In genomic region chr14:41006263-41006662, GRCm38 (mm10) we compare ENCODE assay signal across 18 mouse cellular contexts. TPM values are rescaled to one million over a fixed set of nuclear protein-coding genes. Genes with fewer than 3 reads are reported as not detected.
DNase-seq lines count a peak whose midpoint lies in the region; ATAC-seq lines count a peak whose summit lies in the region.
"Had no signal": no experiment of that assay in that cellular context is flagged by ENCODE, and none has a peak within 500 bp of the region (broad histone marks: within the 10 kb centered on the region; RNA-seq: fewer than 3 reads in every experiment).

No protein-coding gene starts in this region.

- 0 out of 2 replicates have a peak overlapping the region, but pooled peaks have one; percentile 22 for H3K4me3 ChIP-seq in embryonic facial prominence, embryonic 13.5 days
- H3K4me3 ChIP-seq in embryonic facial prominence, embryonic 10.5 days: no peak overlapping the region
- no peak overlapping the region for H3K4me3 ChIP-seq in kidney, embryonic 15.5 days (replicated peaks)
- H3K4me3 ChIP-seq: gastrocnemius, adult 2 months; heart, embryonic 12.5 days; midbrain, embryonic 13.5 days; myocyte; neural tube, embryonic 15.5 days had no signal

- H3K9me3 ChIP-seq in embryonic facial prominence, embryonic 13.5 days: no peaks in the 10 kb centered on the region
- no peaks in the 10 kb centered on the region for H3K9me3 ChIP-seq in embryonic facial prominence, embryonic 10.5 days
- H3K9me3 ChIP-seq in kidney, embryonic 15.5 days (replicated peaks): no peaks in the 10 kb centered on the region
- H3K9me3 ChIP-seq: G1E; heart, embryonic 12.5 days; midbrain, embryonic 13.5 days; neural tube, embryonic 15.5 days had no signal

- H3K27me3 ChIP-seq in embryonic facial prominence, embryonic 13.5 days: 0 out of 2 replicates have a peak, but pooled peaks cover 6% of the 10 kb centered on the region
- H3K27me3 ChIP-seq in embryonic facial prominence, embryonic 10.5 days (replicated peaks; ENCODE audit: low read depth, poor library complexity, severe bottlenecking): peaks cover 16% of the 10 kb centered on the region
- H3K27me3 ChIP-seq in kidney, embryonic 15.5 days: no peaks in the 10 kb centered on the region
- H3K27me3 ChIP-seq: heart, embryonic 12.5 days; midbrain, embryonic 13.5 days; neural tube, embryonic 15.5 days had no signal

- H3K4me1 ChIP-seq in embryonic facial prominence, embryonic 13.5 days: peaks cover 56% of the 10 kb centered on the region
- H3K4me1 ChIP-seq in embryonic facial prominence, embryonic 10.5 days: peaks cover 41% of the 10 kb centered on the region
- peaks cover 58% of the 10 kb centered on the region for H3K4me1 ChIP-seq in kidney, embryonic 15.5 days

- H3K4me2 ChIP-seq in embryonic facial prominence, embryonic 13.5 days: peak overlapping the region; percentile 55
- 0 out of 2 replicates have a peak overlapping the region, but pooled peaks have one; percentile 7 for H3K4me2 ChIP-seq in kidney, embryonic 15.5 days
- H3K4me2 ChIP-seq: midbrain, embryonic 13.5 days; neural tube, embryonic 15.5 days had no signal

- DNase-seq in embryonic facial prominence, embryonic 10.5 days (ENCODE audit: low spot score): no peak
- no peak for DNase-seq in kidney, adult 9 months
- peak; percentile 28 for DNase-seq in testis, postnatal 10 days (ENCODE audit: low spot score)
- no peak for DNase-seq in testis, postnatal 14 days (ENCODE audit: low spot score)
- DNase-seq in gastrocnemius, postnatal 10 days: no peak
- DNase-seq: gastrocnemius, adult 2 months; right cerebral cortex, postnatal 4 days; thymus, adult 2 months had no signal

- peaks cover 6% of the 10 kb centered on the region for H3K36me3 ChIP-seq in embryonic facial prominence, embryonic 13.5 days
- H3K36me3 ChIP-seq in embryonic facial prominence, embryonic 10.5 days (replicated peaks): no peaks in the 10 kb centered on the region
- no peaks in the 10 kb centered on the region for H3K36me3 ChIP-seq in kidney, embryonic 15.5 days

- no peak overlapping the region for H3K27ac ChIP-seq in embryonic facial prominence, embryonic 13.5 days
- H3K27ac ChIP-seq in embryonic facial prominence, embryonic 10.5 days (replicated peaks): no peak overlapping the region
- peak overlapping the region; percentile 91 for H3K27ac ChIP-seq in kidney, embryonic 15.5 days
- H3K27ac ChIP-seq: gastrocnemius, adult 2 months; macrophage; midbrain, embryonic 13.5 days; neural tube, embryonic 15.5 days had no signal

- 89% methylated on average over 10 of the region's 10 CpGs for WGBS in embryonic facial prominence, embryonic 13.5 days
- 88% methylated on average over 10 of the region's 10 CpGs for WGBS in embryonic facial prominence, embryonic 10.5 days
- WGBS in kidney, embryonic 15.5 days: 72% methylated on average over 10 of the region's 10 CpGs

- ATAC-seq in embryonic facial prominence, embryonic 13.5 days (ENCODE audit: insufficient number of reproducible peaks, insufficient read depth, low FRiP score, low TSS enrichment, low read depth): no peak
- ATAC-seq in kidney, embryonic 15.5 days (replicated peaks; ENCODE audit: low FRiP score): no peak
- peak; percentile 35; the same call in 1 of the 2 replicates for ATAC-seq in megakaryocyte progenitor cell, adult 5-6 weeks (replicated peaks; ENCODE audit: poor library complexity)
- ATAC-seq: CD4-positive, CD25-positive, alpha-beta regulatory T cell, adult 4 months; midbrain, embryonic 13.5 days had no signal

- H3K9ac ChIP-seq in embryonic facial prominence, embryonic 13.5 days: no peak overlapping the region
- H3K9ac ChIP-seq in kidney, embryonic 15.5 days: no peak overlapping the region
- H3K9ac ChIP-seq: heart, embryonic 12.5 days; midbrain, embryonic 13.5 days; neural tube, embryonic 15.5 days had no signal

RNA-seq across cellular contexts. Expression of gene Fam213a, which starts 7.3 kb away (rescaled TPM):
- 99.4 and 119 TPM in 2 replicates for polyA plus RNA-seq in embryonic facial prominence, embryonic 13.5 days (2015; fragmentation: Nextera tagmentation; extraction: Ambion mirVana)
- 36.6 and 40.1 TPM in 2 replicates for polyA plus RNA-seq in embryonic facial prominence, embryonic 10.5 days (2016; fragmentation: Nextera tagmentation; extraction: Ambion mirVana)
- 96.8 and 103 TPM in 2 replicates for polyA plus RNA-seq in kidney, embryonic 15.5 days (2015; fragmentation: Nextera tagmentation; extraction: Ambion mirVana)
- total RNA-seq in megakaryocyte progenitor cell, adult 5-6 weeks (2015): 10.8 and 20.4 TPM in 2 replicates
- total RNA-seq in megakaryocyte progenitor cell, adult 5-6 weeks (2017): 8.7 and 15.3 TPM in 2 replicates
- total RNA-seq in gastrocnemius, postnatal 10 days (2021): 10 to 100 TPM in 1 of 2 experiments, 1 to 10 TPM in 1; 7.2 to 11.0 TPM

RNA-seq across cellular contexts. Expression of gene Tspan14, which starts 39.7 kb away (rescaled TPM):
- 87.6 and 91.1 TPM in 2 replicates for polyA plus RNA-seq in embryonic facial prominence, embryonic 13.5 days (2015; fragmentation: Nextera tagmentation; extraction: Ambion mirVana)
- 88.1 and 92.5 TPM in 2 replicates for polyA plus RNA-seq in embryonic facial prominence, embryonic 10.5 days (2016; fragmentation: Nextera tagmentation; extraction: Ambion mirVana)
- 109 and 112 TPM in 2 replicates for polyA plus RNA-seq in kidney, embryonic 15.5 days (2015; fragmentation: Nextera tagmentation; extraction: Ambion mirVana)
- total RNA-seq in megakaryocyte progenitor cell, adult 5-6 weeks (2015): 30.7 and 36.6 TPM in 2 replicates
- total RNA-seq in megakaryocyte progenitor cell, adult 5-6 weeks (2017): 35.6 and 42.0 TPM in 2 replicates
- 10 to 100 TPM; 17.2 to 19.1 TPM for total RNA-seq in gastrocnemius, postnatal 10 days (2021)
